Mouse (Mus musculus) heart, adult 18-20 months (tissue): ENCODE data around the gene Zdhhc6. TPM values are rescaled to one million over a fixed set of nuclear protein-coding genes. Genes with fewer than 3 reads are reported as not detected.

Experiments used
- total RNA-seq, 2 experiments: library from RNA; stranded (reverse); gene quantifications; 2 replicates each; pipeline ENCODE4 v1.2.3; 2021

The Zdhhc6 gene
- total RNA-seq, 2 experiments from 2014 or later = 18.9 to 22.7 TPM

Other genes starting within 250 kb of the Zdhhc6 start
- 100 to 1,000 TPM; 147 to 182 TPM for gene Gpam, start 188.8 kb downstream of the Zdhhc6 start, total RNA-seq
- gene Tectb, start 135.3 kb downstream of the Zdhhc6 start, total RNA-seq = under 1 TPM in 1 of 2 experiments, not detected in 1; 0.41 TPM
- gene Gucy2g, start 74.8 kb downstream of the Zdhhc6 start, total RNA-seq = under 1 TPM in 1 of 2 experiments, not detected in 1; 0.10 TPM
- gene Acsl5, start 64.1 kb downstream of the Zdhhc6 start, total RNA-seq = 10 to 100 TPM; 11.7 to 33.6 TPM
- gene Vti1a, start 263 bp upstream of the Zdhhc6 start, total RNA-seq = 10 to 100 TPM; 16.1 to 17.0 TPM